Mouse (Mus musculus): Measurements from ENCODE around the gene Muc3a. TPM values are rescaled to one million over a fixed set of nuclear protein-coding genes. Genes with fewer than 3 reads are reported as not detected.

Muc3a gene
- polyA plus RNA-seq (2014; fragmentation: Illumina TruSeq; extraction: RNeasy Lipid Tissue Mini Kit (QIAGEN cat#74804); ENCODE audit: low read depth, low replicate concordance) = not detected

DNA sequence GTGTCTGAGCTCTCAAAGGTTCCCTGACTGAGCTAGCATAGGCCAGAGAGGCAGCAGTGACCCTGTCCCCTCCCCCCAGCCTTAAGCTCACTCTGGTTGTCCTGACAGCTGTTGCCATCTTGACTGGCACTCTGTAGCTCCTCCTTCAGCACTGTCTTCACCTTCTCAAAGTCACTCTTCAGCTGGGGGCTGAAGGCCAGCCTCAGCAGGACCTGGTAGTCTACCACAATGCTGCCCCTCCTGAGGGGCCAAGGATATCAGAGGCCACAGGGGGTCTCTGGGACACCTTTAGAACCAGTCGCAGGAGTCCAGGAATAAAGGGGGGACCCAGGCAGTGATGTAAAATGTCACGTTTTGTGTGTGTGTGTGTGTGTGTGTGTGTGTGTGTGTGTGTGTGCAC, at the start of gene Muc3a:
TSS of gene Muc3a (minus strand) at position 101 of the 400 bp plus-strand sequence.

Other genes starting within 250 kb of the Muc3a start
- 4.0 TPM for gene Cldn15, start 245.8 kb downstream of the Muc3a start, polyA plus RNA-seq (2014; fragmentation: Illumina TruSeq; extraction: RNeasy Lipid Tissue Mini Kit (QIAGEN cat#74804); ENCODE audit: low read depth, low replicate concordance)
- gene Plod3, start 225.4 kb downstream of the Muc3a start, polyA plus RNA-seq (2014; fragmentation: Illumina TruSeq; extraction: RNeasy Lipid Tissue Mini Kit (QIAGEN cat#74804); ENCODE audit: low read depth, low replicate concordance) = 1.3 TPM
- 3.6 TPM for gene Znhit1, start 224.4 kb downstream of the Muc3a start, polyA plus RNA-seq (2014; fragmentation: Illumina TruSeq; extraction: RNeasy Lipid Tissue Mini Kit (QIAGEN cat#74804); ENCODE audit: low read depth, low replicate concordance)
- not detected for gene Vgf, start 186.0 kb downstream of the Muc3a start, polyA plus RNA-seq (2014; fragmentation: Illumina TruSeq; extraction: RNeasy Lipid Tissue Mini Kit (QIAGEN cat#74804); ENCODE audit: low read depth, low replicate concordance)
- gene Ap1s1, start 166.3 kb downstream of the Muc3a start, polyA plus RNA-seq (2014; fragmentation: Illumina TruSeq; extraction: RNeasy Lipid Tissue Mini Kit (QIAGEN cat#74804); ENCODE audit: low read depth, low replicate concordance) = 18.8 TPM
- 1.3 TPM for gene Serpine1, start 140.1 kb downstream of the Muc3a start, polyA plus RNA-seq (2014; fragmentation: Illumina TruSeq; extraction: RNeasy Lipid Tissue Mini Kit (QIAGEN cat#74804); ENCODE audit: low read depth, low replicate concordance)
- gene Trim56, start 96.2 kb downstream of the Muc3a start, polyA plus RNA-seq (2014; fragmentation: Illumina TruSeq; extraction: RNeasy Lipid Tissue Mini Kit (QIAGEN cat#74804); ENCODE audit: low read depth, low replicate concordance) = 15.4 TPM
- gene Muc3, start 63.1 kb downstream of the Muc3a start, polyA plus RNA-seq (2014; fragmentation: Illumina TruSeq; extraction: RNeasy Lipid Tissue Mini Kit (QIAGEN cat#74804); ENCODE audit: low read depth, low replicate concordance) = not detected
- 0.44 TPM for gene Ache, start 75.1 kb upstream of the Muc3a start, polyA plus RNA-seq (2014; fragmentation: Illumina TruSeq; extraction: RNeasy Lipid Tissue Mini Kit (QIAGEN cat#74804); ENCODE audit: low read depth, low replicate concordance)
- 2.3 TPM for gene Ufsp1, start 82.2 kb upstream of the Muc3a start, polyA plus RNA-seq (2014; fragmentation: Illumina TruSeq; extraction: RNeasy Lipid Tissue Mini Kit (QIAGEN cat#74804); ENCODE audit: low read depth, low replicate concordance)
- gene Srrt, start 95.3 kb upstream of the Muc3a start, polyA plus RNA-seq (2014; fragmentation: Illumina TruSeq; extraction: RNeasy Lipid Tissue Mini Kit (QIAGEN cat#74804); ENCODE audit: low read depth, low replicate concordance) = 11.8 TPM
- 0.20 TPM for gene Trip6, start 102.0 kb upstream of the Muc3a start, polyA plus RNA-seq (2014; fragmentation: Illumina TruSeq; extraction: RNeasy Lipid Tissue Mini Kit (QIAGEN cat#74804); ENCODE audit: low read depth, low replicate concordance)
- gene Slc12a9, start 121.2 kb upstream of the Muc3a start, polyA plus RNA-seq (2014; fragmentation: Illumina TruSeq; extraction: RNeasy Lipid Tissue Mini Kit (QIAGEN cat#74804); ENCODE audit: low read depth, low replicate concordance) = 0.73 TPM
- gene Ephb4, start 137.7 kb upstream of the Muc3a start, polyA plus RNA-seq (2014; fragmentation: Illumina TruSeq; extraction: RNeasy Lipid Tissue Mini Kit (QIAGEN cat#74804); ENCODE audit: low read depth, low replicate concordance) = 6.5 TPM

Data from kidney, adult 10 weeks (tissue).